Mouse (Mus musculus) liver, embryonic 14.5 days (tissue): ENCODE data around the gene Vinac1.

Experiments
- CTCF ChIP-seq: IDR thresholded peaks from 2 replicates; pipeline ENCODE4 v1.5.1; 2016; ENCODE audit warnings: antibody characterized with exemption, low read depth, control low read depth
- EP300 ChIP-seq: IDR thresholded peaks from 2 replicates; pipeline ENCODE4 v1.6.1; 2016; ENCODE audit warnings: antibody characterized with exemption, low read depth

DNA sequence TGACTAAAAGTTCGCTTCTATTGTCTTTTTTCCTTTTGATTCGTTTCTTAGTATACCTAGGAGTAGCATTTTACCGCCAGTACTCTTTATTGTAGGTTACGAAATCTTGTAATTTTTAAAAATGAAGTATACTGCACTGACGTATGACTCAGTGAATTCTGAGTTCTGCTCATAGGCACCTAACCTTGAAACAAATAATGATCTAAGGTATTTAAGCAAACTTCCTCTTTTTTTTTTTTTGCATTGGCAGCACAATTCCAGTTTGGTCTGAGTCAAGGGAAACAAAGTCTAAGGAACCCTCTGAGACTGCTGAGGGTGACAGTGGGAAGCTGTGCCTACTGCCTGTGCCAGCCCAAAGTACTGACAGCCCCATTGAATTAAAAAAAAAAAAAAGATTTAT is 35.5 kb upstream of the Vinac1 start:
- TF ChIP-seq CTCF (no peak), EP300 (no peak)
